Comparison of ENCODE assay signal across 9 mouse cellular contexts in genomic region chr3:30013416-30013815, GRCm38 (mm10).
DNase-seq lines count a peak whose midpoint lies in the region; ATAC-seq and TF ChIP-seq lines count a peak whose summit lies in the region.
"Had no signal": no experiment of that assay in that cellular context is flagged by ENCODE, and none has a peak within 500 bp of the region (broad histone marks: within the 10 kb centered on the region; RNA-seq: fewer than 3 reads in every experiment).

No protein-coding gene starts in this region.

- intact Hi-C loops in heart, postnatal 10 days (cut with DNase I): loop anchor here (10.0 kb wide), 5 partner anchors 91 to 231 kb away; no protein-coding TSS in a partner anchor
- intact Hi-C loops in left cerebral cortex, postnatal 4 days (cut with DNase I): no loop called here

- H3K9ac ChIP-seq in heart, embryonic 16.5 days (ENCODE audit: low read length): peak overlapping the region; percentile 92
- no peak overlapping the region for H3K9ac ChIP-seq in liver, embryonic 14.5 days (replicated peaks)

- peak overlapping the region; percentile 88 for H3K4me2 ChIP-seq in heart, embryonic 16.5 days (ENCODE audit: low read depth, low read length)
- peak overlapping the region; percentile 60; the same call in 1 of the 2 replicates for H3K4me2 ChIP-seq in liver, embryonic 14.5 days (ENCODE audit: low read depth)

- TF ChIP-seq CTCF in liver, embryonic 14.5 days (IDR thresholded peaks at IDR 0.05; ENCODE audit: low read depth): no peak

- H3K27me3 ChIP-seq in heart, embryonic 16.5 days (ENCODE audit: control insufficient read depth, insufficient read depth, low read length): no peaks in the 10 kb centered on the region
- peaks cover 20% of the 10 kb centered on the region for H3K27me3 ChIP-seq in liver, embryonic 14.5 days (ENCODE audit: control insufficient read depth, insufficient read depth, low read length)

- H3K4me1 ChIP-seq in heart, embryonic 16.5 days (ENCODE audit: control insufficient read depth, insufficient read depth, low read length): peaks cover 4% of the 10 kb centered on the region; the same call in 1 of the 2 replicates
- no peaks in the 10 kb centered on the region for H3K4me1 ChIP-seq in liver, embryonic 14.5 days (replicated peaks; ENCODE audit: control insufficient read depth in 2 of 2, insufficient read depth in 2 of 2, low read length in 1 of 2)

- no peaks in the 10 kb centered on the region for H3K9me3 ChIP-seq in heart, embryonic 16.5 days (replicated peaks; ENCODE audit: control insufficient read depth, low read length)
- no peaks in the 10 kb centered on the region for H3K9me3 ChIP-seq in liver, embryonic 14.5 days (ENCODE audit: control insufficient read depth, low read length)

- H3K36me3 ChIP-seq in heart, embryonic 16.5 days (ENCODE audit: control insufficient read depth, insufficient read depth): no peaks in the 10 kb centered on the region
- H3K36me3 ChIP-seq in liver, embryonic 14.5 days (replicated peaks; ENCODE audit: control insufficient read depth, insufficient read depth, low read depth): no peaks in the 10 kb centered on the region

- DNase-seq in heart, adult 11 months: peak; percentile 88
- DNase-seq in heart, postnatal 10 days: no peak
- DNase-seq in 416B (ENCODE audit: low read depth): peak; percentile 72
- no peak for DNase-seq in liver, embryonic 14.5 days (ENCODE audit: low read depth in 3 of 3, low spot score in 3 of 3)
- DNase-seq in T-cell, adult 2 months (ENCODE audit: low spot score): no peak
- DNase-seq in Muller cell, postnatal 12 days (ENCODE audit: inconsistent ontology term): no peak
- no peak for DNase-seq in left cerebral cortex, postnatal 4 days
- DNase-seq: layer of hippocampus, adult 9-11 months had no signal

- WGBS in heart, embryonic 16.5 days: 48% methylated on average over 1 of the region's 1 CpGs
- WGBS in liver, embryonic 14.5 days (ENCODE audit: insufficient replicate concordance): 44% methylated on average over 1 of the region's 1 CpGs

- H3K4me3 ChIP-seq in heart, embryonic 16.5 days (ENCODE audit: low read length): peak overlapping the region; percentile 91
- no peak overlapping the region; a peak in 2 of 4 replicates for H3K4me3 ChIP-seq in liver, embryonic 14.5 days (ENCODE audit: insufficient read depth in 1 of 2, low read depth in 2 of 2, low read length in 2 of 2)

- H3K27ac ChIP-seq in heart, embryonic 16.5 days (ENCODE audit: low read length): peak overlapping the region; percentile 96
- H3K27ac ChIP-seq in liver, embryonic 14.5 days: no peak overlapping the region

- ATAC-seq in heart, embryonic 16.5 days (replicated peaks; ENCODE audit: extremely low read depth, insufficient read depth, low FRiP score): no peak
- no peak for ATAC-seq in liver, embryonic 14.5 days (ENCODE audit: insufficient read depth)

- TF ChIP-seq EP300 in liver, embryonic 14.5 days (IDR thresholded peaks at IDR 0.05; ENCODE audit: low read depth): no peak

Comparison
In these comparisons a context has a peak if more than half of its experiments do, and no peak if none do; other contexts are left out.
1. DNase-seq: peak in heart, adult 11 months (single experiment) and 416B (single experiment); none in heart, postnatal 10 days (0 of 2), liver, embryonic 14.5 days (0 of 3), T-cell, adult 2 months (single experiment), Muller cell, postnatal 12 days (single experiment) and left cerebral cortex, postnatal 4 days (single experiment).